Mouse (Mus musculus) MEL (cell line): ENCODE results near the gene Ap3m1.

ENCODE experiments used
- CHD1 ChIP-seq: IDR thresholded peaks from 2 replicates; pipeline ENCODE4 v1.6.1; 2012; ENCODE audit warnings: low read depth, mild to moderate bottlenecking, inconsistent platforms, low read length, improper control_type of control experiment
- EP300 ChIP-seq, 2 experiments: IDR thresholded peaks; 2 replicates each; pipeline ENCODE4 v1.6.1; 2011; ENCODE audit warnings: improper control_type of control experiment in 2 of 2, low read length in 2 of 2, low read depth in 1 of 2, mild to moderate bottlenecking in 1 of 2
- GABPA ChIP-seq: IDR thresholded peaks from 2 replicates; pipeline ENCODE4 v1.6.1; 2012; ENCODE audit warnings: low read depth, mild to moderate bottlenecking, inconsistent platforms, low read length, improper control_type of control experiment, moderate library complexity
- GATA1 ChIP-seq: IDR thresholded peaks from 2 replicates; pipeline ENCODE4 v1.6.1; 2011; ENCODE audit warnings: low read depth, low read length, improper control_type of control experiment
- MXI1 ChIP-seq: IDR thresholded peaks from 2 replicates; pipeline ENCODE4 v1.6.1; 2011; ENCODE audit warnings: mild to moderate bottlenecking, low read depth, low read length, improper control_type of control experiment
- TAL1 ChIP-seq: IDR thresholded peaks from 2 replicates; pipeline ENCODE4 v1.6.1; 2012; ENCODE audit warnings: mild to moderate bottlenecking, inconsistent platforms, low read length, moderate library complexity, mixed read lengths
- USF2 ChIP-seq, 2 experiments: IDR thresholded peaks; 2 replicates each; pipeline ENCODE4 v1.6.1; 2011 to 2012; ENCODE audit warnings: improper control_type of control experiment in 2 of 2, low read length in 2 of 2, borderline replicate concordance in 1 of 2, inconsistent platforms in 1 of 2, low read depth in 1 of 2, mild to moderate bottlenecking in 1 of 2; ENCODE audit not compliant: insufficient read depth in 1 of 2
- ZMIZ1 ChIP-seq: IDR thresholded peaks from 2 replicates; pipeline ENCODE4 v1.6.1; 2012; ENCODE audit warnings: low read depth, mild to moderate bottlenecking, inconsistent platforms, low read length, improper control_type of control experiment, moderate library complexity

- TF ChIP-seq GABPA, result no peak
- TF ChIP-seq CHD1, result no peak
- TF ChIP-seq GATA1, result no peak
- no peak for TF ChIP-seq EP300 (IDR thresholded peaks at IDR 0.05; ENCODE audit: low read depth in 1 of 2, low read length in 2 of 2)
- no peak for TF ChIP-seq ZMIZ1
- no peak for TF ChIP-seq TAL1
- no peak for TF ChIP-seq USF2 (IDR thresholded peaks at IDR 0.05; ENCODE audit: borderline replicate concordance in 1 of 2, insufficient read depth in 1 of 2, low read depth in 1 of 2, low read length in 2 of 2)
- TF ChIP-seq MXI1, result no peak
These were observed 17.5 kb downstream of the Ap3m1 start for GRCm38 (mm10) chr14:21034791-21035190.
